Mouse (Mus musculus) forebrain, embryonic 10.5 days (tissue): ENCODE measurements around the gene Kcnt1. TPM values are rescaled to one million over a fixed set of nuclear protein-coding genes. Genes with fewer than 3 reads are reported as not detected.
"Not testable (repeated sequence)": the region's sequence is repeated elsewhere in the genome, so short reads cannot be mapped to it uniquely, and the experiment has no call there.

Experiments
- DNase-seq: peaks from one replicate; pipeline ENCODE4 v3.0.0-alpha.2; 2017; ENCODE audit warnings: low spot score; ENCODE audit errors: extremely low spot score
- H3K27ac ChIP-seq: fragments of 300-500 bp; sonication (generic); 2 replicates; pipeline ENCODE4 v1.5.1; 2016; ENCODE audit warnings: mild to moderate bottlenecking
- H3K27me3 ChIP-seq: fragments of 300-500 bp; sonication (generic); 2 replicates; pipeline ENCODE4 v1.6.1; 2016; ENCODE audit warnings: mild to moderate bottlenecking; ENCODE audit not compliant: poor library complexity, severe bottlenecking
- H3K36me3 ChIP-seq: fragments of 300-500 bp; sonication (generic); replicated peaks from 2 replicates; pipeline ENCODE4 v1.6.1; 2016; ENCODE audit warnings: mild to moderate bottlenecking, moderate library complexity
- H3K4me1 ChIP-seq: fragments of 300-500 bp; sonication (generic); 2 replicates; pipeline ENCODE4 v1.6.1; 2016
- H3K4me3 ChIP-seq: fragments of 300-500 bp; sonication (generic); 2 replicates; pipeline ENCODE4 v1.5.1; 2016; ENCODE audit warnings: mild to moderate bottlenecking, moderate library complexity
- H3K9me3 ChIP-seq: fragments of 300-500 bp; sonication (generic); 2 replicates; pipeline ENCODE4 v1.6.1; 2016; ENCODE audit warnings: mild to moderate bottlenecking, moderate library complexity
- WGBS: fragments of 180-500 bp; shearing (Covaris S2); methylation state at CpG from one replicate; pipeline ENCODE4 v1.1.7; 2016; 5-methylcytosine and 5-hydroxymethylcytosine counted together
- polyA plus RNA-seq: library from polyadenylated mRNA; unstranded; fragments of >200 nt; fragmentation: Nextera tagmentation; extraction: Ambion mirVana; gene quantifications from 2 replicates; pipeline ENCODE4 v1.2.1, GENCODE M21; 2016

The Kcnt1 gene
- polyA plus RNA-seq: 0.40 and 1.4 TPM in 2 replicates

GRCm38 (mm10) chr2:25863337-25864131 lies at the start of gene Kcnt1:
TSS of gene Kcnt1 (plus strand) at chr2:25863734.
- Histone ChIP-seq H3K27ac (0 out of 2 replicates have a peak within 1 kb of the TSS, but pooled peaks have one; percentile 48), H3K27me3 (peaks cover 53% of the 10 kb centered on the region), H3K4me1 (peaks cover 18% of the 10 kb centered on the region), H3K36me3 (no peaks in the 10 kb centered on the region), H3K9me3 (no peaks in the 10 kb centered on the region), H3K4me3 (peak within 1 kb of the TSS; percentile 70)
- WGBS: 1% methylated on average over 48 of the region's 53 CpGs
- DNase-seq: peak; percentile 28

- not testable (repeated sequence) for H3K27me3 ChIP-seq, H3K9me3 ChIP-seq, DNase-seq, H3K27ac ChIP-seq, H3K4me3 ChIP-seq, H3K4me1 ChIP-seq, H3K36me3 ChIP-seq
- 80% methylated on average over 1 of the region's 1 CpGs for WGBS
Measured at GRCm38 (mm10) chr2:25815748-25816147, 47.8 kb upstream of the Kcnt1 start, which contains the start of gene Glt6d1. TSS of gene Glt6d1 (minus strand) at chr2:25815848.

DNA sequence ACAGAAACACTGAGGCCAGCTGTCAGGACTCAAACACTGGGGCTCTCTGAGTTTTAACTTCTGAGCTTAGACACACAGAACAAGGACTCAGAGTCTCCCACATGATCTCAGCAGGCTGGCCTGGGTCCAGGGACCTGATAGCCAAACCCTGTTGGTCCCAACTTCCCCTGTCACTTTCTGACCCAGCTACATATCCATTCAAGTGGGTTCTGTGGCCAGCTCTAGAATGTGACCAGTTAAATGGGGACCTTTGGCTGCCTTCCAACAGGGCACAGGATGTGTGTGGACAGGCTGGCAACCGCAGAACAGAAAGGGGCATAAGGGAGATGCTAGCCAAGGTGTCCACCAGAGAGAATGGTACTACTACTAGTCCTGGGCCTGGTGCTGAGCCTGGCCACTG lies 40.7 kb upstream of the Kcnt1 start, which contains the start of gene Lcn9:
TSS of gene Lcn9 (plus strand) at position 348 of the 400 bp plus-strand sequence.
- WGBS: 88% methylated on average over 1 of the region's 1 CpGs
- H3K4me1 ChIP-seq: no peaks in the 10 kb centered on the region
- no peak for DNase-seq

DNA sequence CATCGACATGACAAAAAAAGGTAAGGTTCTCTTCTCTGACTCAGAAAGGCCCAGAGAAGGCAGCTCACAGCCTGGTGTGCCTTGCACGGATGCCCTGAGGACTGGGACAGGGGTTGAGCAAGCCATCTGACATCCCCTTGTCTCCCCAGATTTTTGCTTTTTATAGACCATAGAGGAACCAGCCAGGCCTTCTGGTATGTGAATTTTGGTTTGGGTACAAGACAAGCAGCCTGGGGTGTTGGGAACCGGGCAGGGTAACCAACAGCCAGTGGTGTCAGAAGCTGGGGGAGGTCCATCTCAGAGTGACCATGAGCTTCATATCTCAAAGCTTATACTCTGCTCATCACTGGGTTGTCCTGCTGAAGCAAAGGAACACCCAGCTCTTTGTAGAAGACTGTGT lies 38.8 kb upstream of the Kcnt1 start:
- DNase-seq: no peak
- WGBS: 93% methylated on average over 3 of the region's 3 CpGs
- Histone ChIP-seq H3K36me3 (no peaks in the 10 kb centered on the region), H3K4me1 (no peaks in the 10 kb centered on the region), H3K27me3 (no peaks in the 10 kb centered on the region), H3K27ac (no peak overlapping the region), H3K9me3 (no peaks in the 10 kb centered on the region), H3K4me3 (no peak overlapping the region)

More for the DNA sequence above, 40.7 kb upstream of the Kcnt1 start, which contains the start of gene Lcn9:
- H3K9me3 ChIP-seq: no peaks in the 10 kb centered on the region
- H3K36me3 ChIP-seq: no peaks in the 10 kb centered on the region
- no peak within 1 kb of the TSS for H3K4me3 ChIP-seq
- no peak within 1 kb of the TSS for H3K27ac ChIP-seq
- no peaks in the 10 kb centered on the region for H3K27me3 ChIP-seq

DNA sequence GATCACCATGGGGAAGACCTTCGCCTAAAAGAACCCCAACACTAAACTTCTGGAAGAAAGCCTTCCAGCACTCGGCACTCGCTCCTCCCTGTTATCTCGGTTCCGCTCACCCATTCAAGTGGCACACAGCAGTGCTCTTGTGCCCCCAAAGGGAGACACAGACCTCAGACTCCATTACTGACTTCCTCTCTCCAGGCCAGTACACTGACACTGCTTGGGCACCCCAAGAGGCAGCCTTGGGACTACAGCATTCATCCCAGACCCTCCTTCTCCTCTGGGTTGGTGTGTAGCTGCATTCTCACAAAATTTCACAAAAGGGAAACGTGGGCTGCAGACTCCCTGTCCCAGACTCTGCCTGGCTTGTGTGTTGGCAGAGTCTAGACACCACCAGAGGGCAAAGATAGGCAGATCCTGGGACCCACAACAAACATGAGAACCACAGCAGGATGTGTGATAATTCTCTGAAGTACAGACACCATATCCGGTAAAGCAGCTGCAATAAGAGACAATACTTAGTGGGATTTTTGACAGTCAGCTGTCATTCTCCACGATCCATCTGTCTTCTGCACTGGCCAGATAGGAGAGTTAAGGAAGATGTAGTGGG lies 35.1 kb upstream of the Kcnt1 start:
- H3K4me1 ChIP-seq: no peaks in the 10 kb centered on the region
- H3K36me3 ChIP-seq: no peaks in the 10 kb centered on the region
- H3K9me3 ChIP-seq: no peaks in the 10 kb centered on the region
- H3K4me3 ChIP-seq: no peak overlapping the region
- DNase-seq: no peak
- H3K27ac ChIP-seq: no peak overlapping the region
- no peaks in the 10 kb centered on the region for H3K27me3 ChIP-seq
- 82% methylated on average over 8 of the region's 8 CpGs for WGBS

GRCm38 (mm10) chr2:25830786-25831185 lies 32.7 kb upstream of the Kcnt1 start:
- DNase-seq: no peak
- no peaks in the 10 kb centered on the region for H3K27me3 ChIP-seq
- H3K4me1 ChIP-seq: no peaks in the 10 kb centered on the region
- no peaks in the 10 kb centered on the region for H3K9me3 ChIP-seq
- no peak overlapping the region for H3K27ac ChIP-seq
- H3K36me3 ChIP-seq: no peaks in the 10 kb centered on the region
- H3K4me3 ChIP-seq: no peak overlapping the region
- whole genome bisulfite sequencing: 92% methylated on average over 3 of the region's 3 CpGs

GRCm38 (mm10) chr2:25836291-25836690 lies 27.2 kb upstream of the Kcnt1 start:
- 51% methylated on average over 5 of the region's 5 CpGs for WGBS
- Histone ChIP-seq H3K4me1 (peaks cover 7% of the 10 kb centered on the region), H3K36me3 (no peaks in the 10 kb centered on the region), H3K27ac (no peak overlapping the region), H3K9me3 (no peaks in the 10 kb centered on the region), H3K4me3 (no peak overlapping the region), H3K27me3 (no peaks in the 10 kb centered on the region)
- DNase-seq: peak; percentile 69

DNA sequence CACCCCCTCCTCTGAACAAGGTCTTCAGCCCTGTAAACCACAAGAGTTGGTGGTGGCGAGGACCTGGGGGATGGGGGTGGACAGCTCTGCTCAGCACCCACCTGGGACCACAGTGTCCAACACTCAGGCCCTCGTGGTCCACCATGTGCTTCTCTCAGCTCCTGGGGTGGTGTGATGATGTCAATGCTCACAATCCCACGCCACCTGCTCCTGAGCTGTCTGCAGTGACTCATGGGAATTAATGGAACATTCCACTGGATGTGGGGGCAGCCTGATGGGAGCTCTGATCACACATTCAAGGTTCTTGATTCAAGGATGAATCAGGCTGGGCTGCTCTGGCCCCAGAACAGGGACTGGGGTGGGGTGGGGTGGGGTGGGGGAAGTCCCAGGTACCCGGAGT lies 21.4 kb upstream of the Kcnt1 start:
- H3K4me3 ChIP-seq: no peak overlapping the region
- H3K4me1 ChIP-seq: peaks cover 21% of the 10 kb centered on the region
- DNase-seq: no peak
- peak overlapping the region; percentile 67 for H3K27ac ChIP-seq
- no peaks in the 10 kb centered on the region for H3K36me3 ChIP-seq
- no peaks in the 10 kb centered on the region for H3K9me3 ChIP-seq
- H3K27me3 ChIP-seq: no peaks in the 10 kb centered on the region
- WGBS: 76% methylated on average over 4 of the region's 4 CpGs

DNA sequence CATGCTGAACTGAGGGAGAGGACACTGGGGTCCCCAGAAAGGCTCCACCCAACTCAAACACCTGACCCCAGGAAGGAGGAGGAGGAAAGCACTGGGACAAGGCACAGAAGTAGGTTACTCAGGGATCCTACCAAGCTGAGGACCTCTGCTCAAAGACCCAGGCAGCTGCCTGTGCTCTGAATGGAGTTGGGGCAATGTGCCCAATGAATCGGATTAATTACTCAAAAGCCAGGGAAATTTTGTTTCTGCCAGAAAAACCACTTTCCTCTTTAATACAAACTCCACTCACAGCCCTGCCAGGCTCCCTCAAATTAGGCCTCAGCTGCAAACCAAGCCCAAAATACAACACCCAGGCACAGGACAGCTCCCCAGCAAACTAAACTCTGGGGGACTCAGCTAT lies 20.8 kb upstream of the Kcnt1 start:
- H3K27ac ChIP-seq: peak overlapping the region; percentile 67
- H3K36me3 ChIP-seq: no peaks in the 10 kb centered on the region
- no peaks in the 10 kb centered on the region for H3K9me3 ChIP-seq
- peaks cover 21% of the 10 kb centered on the region for H3K4me1 ChIP-seq
- no peak overlapping the region for H3K4me3 ChIP-seq
- WGBS: 50% methylated on average over 1 of the region's 1 CpGs
- no peak for DNase-seq
- no peaks in the 10 kb centered on the region for H3K27me3 ChIP-seq

GRCm38 (mm10) chr2:25844097-25844496 lies 19.4 kb upstream of the Kcnt1 start:
- DNase-seq: no peak
- Histone ChIP-seq H3K4me3 (no peak overlapping the region), H3K36me3 (no peaks in the 10 kb centered on the region), H3K27me3 (no peaks in the 10 kb centered on the region), H3K27ac (no peak overlapping the region), H3K4me1 (peaks cover 21% of the 10 kb centered on the region), H3K9me3 (no peaks in the 10 kb centered on the region)
- WGBS: 93% methylated on average over 3 of the region's 3 CpGs

DNA sequence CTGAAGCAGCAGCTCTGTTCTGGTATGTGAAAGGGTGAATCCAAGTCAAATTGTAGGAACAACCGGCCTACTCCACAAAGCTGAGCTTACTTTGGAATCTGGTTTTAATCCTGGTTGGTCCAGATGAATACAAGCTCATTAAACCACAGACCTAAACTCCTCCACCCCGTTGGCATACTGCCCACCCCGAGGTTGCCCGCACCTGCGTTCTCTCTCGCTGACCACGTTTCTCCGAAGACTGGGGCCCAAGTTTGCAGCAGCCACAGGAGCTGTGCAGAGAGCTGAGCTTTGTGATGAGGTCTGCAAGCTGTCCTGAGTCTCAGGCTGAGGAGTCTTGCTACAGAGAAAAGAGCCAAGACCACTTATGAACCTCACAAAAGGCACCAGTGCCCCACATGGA lies 17.0 kb upstream of the Kcnt1 start:
- Histone ChIP-seq H3K27me3 (no peaks in the 10 kb centered on the region), H3K4me1 (peaks cover 14% of the 10 kb centered on the region), H3K27ac (no peak overlapping the region), H3K9me3 (no peaks in the 10 kb centered on the region), H3K36me3 (no peaks in the 10 kb centered on the region), H3K4me3 (no peak overlapping the region)
- WGBS: 86% methylated on average over 8 of the region's 8 CpGs
- no peak for DNase-seq

GRCm38 (mm10) chr2:25847226-25847625 lies 16.3 kb upstream of the Kcnt1 start, which contains the start of gene Sohlh1:
TSS of gene Sohlh1 (minus strand) at chr2:25847248.
- no peak within 1 kb of the TSS for H3K27ac ChIP-seq
- 85% methylated on average over 16 of the region's 16 CpGs for WGBS
- no peak for DNase-seq

GRCm38 (mm10) chr2:25850330-25850729 lies 13.2 kb upstream of the Kcnt1 start:
- H3K4me3 ChIP-seq: no peak overlapping the region
- no peaks in the 10 kb centered on the region for H3K36me3 ChIP-seq
- peak; percentile 24 for DNase-seq
- WGBS: 11% methylated on average over 4 of the region's 4 CpGs
- H3K27me3 ChIP-seq: no peaks in the 10 kb centered on the region
- H3K27ac ChIP-seq: no peak overlapping the region
- no peaks in the 10 kb centered on the region for H3K9me3 ChIP-seq
- no peaks in the 10 kb centered on the region for H3K4me1 ChIP-seq

More at GRCm38 (mm10) chr2:25847226-25847625, 16.3 kb upstream of the Kcnt1 start, which contains the start of gene Sohlh1:
- Histone ChIP-seq H3K36me3 (no peaks in the 10 kb centered on the region), H3K9me3 (no peaks in the 10 kb centered on the region), H3K27me3 (no peaks in the 10 kb centered on the region), H3K4me1 (peaks cover 12% of the 10 kb centered on the region), H3K4me3 (no peak within 1 kb of the TSS)
